Mouse (Mus musculus) natural killer cell, adult 2 months (primary cell): ENCODE results near the gene Serpine2.
A peak's percentile ranks its signal among the peaks of the same experiment; 100 is the strongest.

Experiments
- DNase-seq, 2 experiments: peaks; one replicate each; pipeline ENCODE4 v3.0.0; 2022; ENCODE audit warnings: low spot score in 2 of 2

Gene Serpine2

DNA sequence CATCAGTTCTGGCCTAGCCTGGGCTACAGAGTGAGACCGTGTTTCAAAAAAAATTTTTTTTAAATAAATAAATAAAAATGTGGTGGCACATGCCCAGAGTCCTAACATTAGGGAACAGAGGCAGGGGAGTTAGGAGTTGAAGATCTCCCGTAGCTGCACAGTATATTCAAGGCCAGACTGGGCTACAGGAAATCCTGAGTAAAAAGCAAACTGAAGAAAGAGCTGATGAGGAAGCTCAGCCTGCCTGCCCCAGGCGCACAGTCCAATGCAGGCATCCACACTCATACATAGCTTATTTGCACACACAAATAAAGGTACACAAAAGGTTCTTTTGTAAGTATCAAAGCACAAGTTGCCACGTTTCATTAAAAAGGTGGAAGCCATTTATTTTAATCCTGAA is 103.4 kb downstream of the Serpine2 start:
- no peak for DNase-seq

DNA sequence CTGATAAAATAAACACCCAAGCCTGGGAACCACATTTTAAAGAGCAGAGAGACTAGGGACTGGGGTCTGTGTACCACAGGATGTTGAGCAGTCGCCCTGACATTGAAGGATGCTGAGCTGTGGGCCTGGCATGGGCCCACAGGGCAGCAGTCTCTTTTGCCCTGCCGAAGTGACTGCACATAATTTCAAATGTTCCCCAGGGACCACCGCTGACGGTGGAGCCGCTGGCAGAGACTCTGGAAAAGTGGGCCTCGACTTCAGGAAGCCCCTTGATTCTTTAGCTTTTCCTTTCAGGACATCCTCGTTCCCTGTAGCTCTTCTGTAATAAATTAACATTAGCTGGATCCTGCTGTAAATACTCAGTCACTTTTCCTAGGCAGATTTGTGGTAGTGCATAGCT is 103.8 kb downstream of the Serpine2 start:
- no peak for DNase-seq

DNA sequence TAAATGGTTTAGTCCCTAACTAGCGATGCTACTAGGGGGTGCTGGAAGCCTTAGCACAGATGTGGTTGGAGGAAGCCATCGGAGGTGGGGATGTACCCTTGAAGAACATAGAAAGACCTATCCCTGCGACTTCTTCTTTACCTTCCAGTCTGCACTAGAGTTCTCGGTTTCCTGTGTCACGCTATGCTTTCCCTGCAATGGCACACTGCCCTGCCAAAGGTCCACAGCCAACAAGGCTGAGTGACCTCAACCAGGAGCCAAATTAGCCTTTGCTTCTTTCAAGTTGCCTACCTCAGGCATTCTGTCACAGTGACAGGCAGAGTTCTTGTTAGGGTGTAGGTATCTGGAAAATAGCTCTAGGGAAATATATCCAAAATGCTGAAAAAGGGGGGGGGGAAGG is 104.6 kb downstream of the Serpine2 start:
- DNase-seq, result no peak

DNA sequence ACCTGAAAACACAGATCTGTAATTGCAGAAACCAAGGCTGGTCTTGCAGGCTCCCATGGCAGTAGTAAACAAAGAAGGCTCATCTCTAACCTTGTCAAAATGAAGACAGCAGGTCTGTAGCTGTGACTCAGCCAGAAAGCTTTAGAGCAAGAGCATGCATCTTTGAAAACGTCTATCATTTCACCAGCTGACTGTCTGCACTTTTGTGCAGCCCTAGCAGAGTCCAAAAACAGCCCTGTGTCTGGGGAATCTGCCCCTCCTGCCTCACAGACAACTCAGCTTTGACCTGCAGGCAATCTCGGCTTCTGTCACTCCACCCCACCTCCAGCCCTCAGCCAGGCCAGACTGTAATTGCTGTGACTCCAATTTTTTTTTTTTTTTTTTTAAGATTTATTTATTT is 105.6 kb downstream of the Serpine2 start:
- DNase-seq, result no peak

DNA sequence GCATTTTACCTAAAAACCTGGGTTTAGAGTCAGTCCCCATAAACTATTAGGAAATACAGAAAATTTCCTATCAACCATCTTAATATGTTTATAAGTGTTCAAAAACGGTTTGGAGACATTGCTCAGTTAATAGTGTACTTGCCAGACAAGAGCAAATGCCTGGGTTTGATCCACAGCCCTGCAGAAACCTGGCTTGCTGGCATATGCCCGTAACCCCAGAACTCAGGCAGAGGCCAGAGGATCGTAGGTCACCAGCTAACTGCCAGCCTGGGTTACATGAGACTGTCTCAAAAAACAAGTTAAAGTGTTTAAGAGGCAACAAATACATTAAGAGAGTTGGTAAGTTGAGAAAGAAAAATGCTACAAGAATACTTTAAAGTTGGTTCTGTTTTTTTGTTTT is 106.0 kb downstream of the Serpine2 start:
- no peak for DNase-seq

DNA sequence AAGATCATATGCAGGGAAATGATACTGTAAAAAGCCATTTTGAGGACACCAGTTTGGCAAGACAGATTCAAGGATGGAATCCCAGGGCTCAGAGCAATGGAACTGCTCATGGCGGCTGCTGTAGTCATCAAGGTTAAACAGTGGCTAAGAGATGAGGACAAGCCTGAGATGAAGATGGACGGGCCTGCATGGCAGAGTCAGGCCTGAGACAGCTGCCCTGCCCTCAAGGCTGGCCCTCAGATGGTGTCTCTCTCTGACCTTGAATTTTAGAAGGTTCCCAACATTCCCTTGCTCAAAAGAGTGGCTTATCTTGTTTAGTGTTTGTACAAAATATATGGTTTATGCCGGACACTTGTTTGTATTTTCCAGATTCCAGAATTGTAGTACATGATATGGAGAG is 107.5 kb downstream of the Serpine2 start:
- DNase-seq, result no peak

DNA sequence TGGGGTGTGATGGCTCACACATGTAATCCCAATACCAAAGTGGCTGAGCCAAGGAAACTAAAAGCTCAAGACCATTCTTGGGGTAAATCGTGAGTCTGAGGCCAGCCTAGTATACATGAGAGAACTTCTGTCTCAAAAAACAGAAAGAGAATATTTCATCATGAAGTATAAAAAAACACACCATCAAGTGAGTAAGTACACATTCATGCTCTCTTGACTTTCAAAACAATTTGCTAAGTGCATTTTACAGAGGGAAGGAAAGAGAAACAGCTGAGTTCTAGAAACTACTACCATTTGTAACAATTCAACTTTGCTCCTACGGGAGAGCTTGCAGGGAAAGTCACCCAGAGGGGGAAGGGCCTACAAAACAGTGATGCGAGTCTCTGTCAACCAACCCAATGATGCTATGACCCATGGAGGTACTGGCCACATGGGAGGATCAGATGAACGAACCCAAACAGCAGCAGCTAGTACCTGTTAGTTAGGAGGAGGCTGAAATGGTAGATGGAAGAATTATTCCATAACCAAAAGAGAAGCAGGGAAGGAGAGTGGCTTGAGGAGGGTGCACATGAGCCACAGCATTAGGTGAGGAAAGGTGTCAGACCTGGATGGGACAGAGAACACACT is 108.2 kb downstream of the Serpine2 start:
- no peak for DNase-seq

DNA sequence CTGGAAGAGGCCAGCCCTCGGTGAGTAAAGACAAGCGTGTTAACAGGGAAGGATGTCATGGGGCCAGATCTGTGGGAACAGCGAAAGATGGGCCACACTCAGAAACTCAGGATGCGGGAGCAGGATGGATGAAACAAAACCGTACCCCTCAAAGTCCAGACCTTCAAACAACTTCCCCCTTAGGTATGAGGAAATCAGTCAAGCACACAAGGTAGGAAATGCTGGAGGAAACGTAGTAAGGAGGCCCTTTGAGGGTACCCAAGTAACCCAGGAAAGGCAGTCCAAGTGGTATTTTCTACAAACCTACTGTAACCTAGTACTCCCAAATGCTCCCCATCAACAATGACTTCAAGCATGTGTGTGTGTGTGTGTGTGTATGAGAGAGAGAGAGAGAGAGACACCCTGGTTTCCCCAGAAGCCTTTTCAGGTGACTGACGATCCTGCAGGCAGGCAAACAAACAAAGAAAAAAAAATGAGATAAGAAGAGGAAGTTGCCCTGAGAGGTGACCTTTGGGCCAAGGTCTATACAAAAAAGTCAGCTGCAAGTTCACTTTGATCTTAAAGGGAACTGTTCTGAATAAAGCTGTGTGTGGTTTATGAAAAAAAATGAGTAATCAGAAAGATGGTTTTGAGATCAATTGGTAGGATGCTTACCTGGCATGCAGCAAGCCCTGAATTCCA is 108.8 kb downstream of the Serpine2 start:
- peak in 1 of 2 experiments; percentile 28 for DNase-seq

DNA sequence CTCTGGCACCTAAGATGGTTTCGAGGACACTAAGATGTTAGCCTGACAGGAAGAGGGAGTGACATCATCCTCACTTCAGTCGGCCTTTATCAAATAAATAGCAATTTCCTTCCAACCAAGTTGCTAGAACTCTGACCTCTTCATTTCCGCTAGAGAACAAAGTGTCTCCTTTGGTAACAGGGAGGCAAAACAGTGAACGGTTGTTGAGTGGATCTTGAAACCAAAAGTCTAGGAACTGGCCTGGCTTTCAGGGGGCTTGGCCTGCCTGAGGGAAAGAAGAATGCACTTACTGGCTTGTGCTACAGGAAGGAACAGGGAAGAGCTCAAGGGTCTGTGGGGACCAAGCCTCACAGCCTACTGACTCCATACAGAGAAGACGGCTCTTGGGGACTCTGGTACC is 109.8 kb downstream of the Serpine2 start:
- peak; percentile 34 to 64 for DNase-seq

DNA sequence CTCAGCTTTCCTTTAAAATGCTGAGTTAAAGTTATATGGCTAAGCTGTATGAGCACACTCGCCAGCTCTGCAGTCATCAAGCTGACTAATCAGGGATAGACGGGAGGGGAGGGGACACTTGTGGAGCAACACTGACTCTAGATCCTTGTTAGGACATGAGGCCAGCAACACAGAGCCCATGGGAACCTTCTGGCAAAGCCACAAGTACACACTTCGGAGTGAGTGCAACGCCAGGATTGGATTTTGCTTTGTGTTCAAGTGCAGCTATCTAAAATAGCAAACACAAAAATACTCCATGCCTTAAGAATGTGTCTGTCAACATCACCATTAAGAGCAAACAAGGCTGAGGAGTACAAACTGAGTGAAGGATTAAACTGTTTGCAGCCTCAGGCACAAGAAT is 114.9 kb downstream of the Serpine2 start:
- no peak for DNase-seq
